Mouse (Mus musculus) forebrain, embryonic 13.5 days (tissue): ENCODE measurements around the gene Adamts5. TPM values are rescaled to one million over a fixed set of nuclear protein-coding genes. Genes with fewer than 3 reads are reported as not detected.

ENCODE experiments used
- ATAC-seq: fragments of 200-750 bp; cut with Nextera tagmentation; 2 replicates; pipeline ENCODE4 v1.8.0; 2017
- H3K27ac ChIP-seq: fragments of 300-500 bp; sonication (generic); 2 replicates; pipeline ENCODE4 v1.5.1; 2015; ENCODE audit warnings: inconsistent platforms, mild to moderate bottlenecking, moderate library complexity
- H3K27me3 ChIP-seq: fragments of 300-500 bp; sonication (generic); 2 replicates; pipeline ENCODE4 v1.6.1; 2015; ENCODE audit warnings: mild to moderate bottlenecking, inconsistent platforms
- H3K36me3 ChIP-seq: fragments of 300-500 bp; sonication (generic); 2 replicates; pipeline ENCODE4 v1.6.1; 2015; ENCODE audit warnings: mild to moderate bottlenecking, inconsistent platforms; ENCODE audit not compliant: poor library complexity, severe bottlenecking
- H3K4me1 ChIP-seq: fragments of 300-500 bp; sonication (generic); 2 replicates; pipeline ENCODE4 v1.6.1; 2015; ENCODE audit warnings: inconsistent platforms
- H3K4me2 ChIP-seq: fragments of 300-500 bp; sonication (generic); 2 replicates; pipeline ENCODE4 v1.6.1; 2015; ENCODE audit warnings: inconsistent platforms, mild to moderate bottlenecking, moderate library complexity
- H3K4me3 ChIP-seq: fragments of 300-500 bp; sonication (generic); 2 replicates; pipeline ENCODE4 v1.5.1; 2015; ENCODE audit warnings: mild to moderate bottlenecking, inconsistent platforms
- H3K9ac ChIP-seq: fragments of 300-500 bp; sonication (generic); 2 replicates; pipeline ENCODE4 v1.6.1; 2015; ENCODE audit warnings: mild to moderate bottlenecking, inconsistent platforms
- H3K9me3 ChIP-seq: fragments of 300-500 bp; sonication (generic); replicated peaks from 2 replicates; pipeline ENCODE4 v1.6.1; 2016; ENCODE audit warnings: inconsistent platforms
- WGBS: fragments of 180-500 bp; shearing (Covaris S2); methylation state at CpG from one replicate; pipeline ENCODE4 v1.1.7; 2015; 5-methylcytosine and 5-hydroxymethylcytosine counted together
- polyA plus RNA-seq: library from polyadenylated mRNA; unstranded; fragments of >200 nt; fragmentation: Nextera tagmentation; extraction: Ambion mirVana; gene quantifications from 2 replicates; pipeline ENCODE4 v1.2.1, GENCODE M21; 2015

The Adamts5 gene
- polyA plus RNA-seq: 1.6 and 1.7 TPM in 2 replicates

DNA sequence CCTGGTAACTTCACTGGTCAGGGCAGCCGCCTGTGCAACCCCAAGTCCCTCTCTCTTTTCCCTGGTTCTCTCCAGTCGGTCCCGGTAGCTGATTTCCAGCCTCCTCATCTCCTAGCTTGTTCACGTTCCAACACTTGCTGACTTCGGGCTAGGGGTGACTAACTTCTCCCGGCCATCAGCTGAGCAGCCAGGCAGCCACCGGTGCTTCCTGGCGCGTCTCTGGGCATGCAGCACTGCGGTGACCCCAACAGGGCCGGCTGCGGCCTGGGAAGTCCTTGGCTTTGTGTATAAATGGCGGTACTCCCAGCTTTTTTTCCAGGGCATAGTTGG, at the start of gene Adamts5:
Gene Adamts5, minus strand, starts transcription at position 248 of the 330 bp plus-strand sequence.
- Histone ChIP-seq H3K4me1 (peaks cover 19% of the 10 kb centered on the region), H3K4me3 (peak within 1 kb of the TSS; percentile 57), H3K36me3 (no peaks in the 10 kb centered on the region), H3K9ac (peak within 1 kb of the TSS; percentile 71), H3K9me3 (no peaks in the 10 kb centered on the region), H3K27me3 (peaks cover 32% of the 10 kb centered on the region), H3K27ac (peak within 1 kb of the TSS; percentile 31; the same call in 1 of the 2 replicates), H3K4me2 (peak within 1 kb of the TSS; percentile 98)
- 6% methylated on average over 13 of the region's 13 CpGs for WGBS
- no peak for ATAC-seq

DNA sequence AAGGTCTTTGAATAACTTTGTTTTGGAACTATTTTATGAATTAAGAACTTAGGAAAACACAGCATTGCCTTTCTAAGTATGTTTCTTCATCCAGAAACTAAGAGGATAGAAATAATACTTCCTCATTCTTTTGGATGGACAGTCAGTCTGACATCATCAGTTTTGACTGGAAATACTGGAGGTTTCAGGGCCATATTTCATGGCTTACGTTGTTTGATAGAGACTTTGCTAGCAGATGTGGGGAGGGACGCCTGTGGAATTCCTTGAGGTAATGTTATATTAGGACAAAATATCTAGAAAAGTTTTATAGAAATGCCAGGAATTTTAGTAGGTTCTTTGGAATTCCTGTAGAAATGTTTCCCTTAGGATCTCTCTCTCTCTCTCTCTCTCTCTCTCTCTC, 48.7 kb upstream of the Adamts5 start:
- Histone ChIP-seq H3K9ac (no peak overlapping the region), H3K4me3 (no peak overlapping the region), H3K9me3 (no peaks in the 10 kb centered on the region), H3K27me3 (no peaks in the 10 kb centered on the region), H3K36me3 (no peaks in the 10 kb centered on the region), H3K27ac (no peak overlapping the region), H3K4me1 (no peaks in the 10 kb centered on the region), H3K4me2 (no peak overlapping the region)
- 91% methylated on average over 2 of the region's 2 CpGs for WGBS
- no peak for ATAC-seq

DNA sequence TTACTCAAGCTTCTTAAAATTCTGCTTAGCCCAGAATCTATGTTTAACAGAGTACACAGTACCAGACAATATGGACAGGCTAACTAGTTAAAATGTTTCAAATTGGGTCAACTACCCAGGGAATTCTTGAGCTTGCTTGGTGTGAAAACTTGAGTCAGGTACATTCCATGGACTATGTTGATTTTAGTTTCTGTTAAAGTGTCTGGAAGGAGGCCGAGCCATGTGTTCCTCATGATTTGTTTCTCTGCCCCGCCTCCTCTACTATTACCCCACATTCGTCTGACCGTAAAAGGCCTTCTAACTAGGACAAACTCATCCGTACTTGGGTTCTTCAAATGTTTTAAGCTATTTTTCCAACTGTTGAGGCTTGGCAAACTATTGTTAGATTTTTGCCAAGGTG, 24.4 kb upstream of the Adamts5 start:
- no peaks in the 10 kb centered on the region for H3K4me1 ChIP-seq
- H3K4me2 ChIP-seq: no peak overlapping the region
- 94% methylated on average over 5 of the region's 5 CpGs for WGBS
- no peaks in the 10 kb centered on the region for H3K27me3 ChIP-seq
- no peak overlapping the region for H3K27ac ChIP-seq
- no peaks in the 10 kb centered on the region for H3K9me3 ChIP-seq
- no peak for ATAC-seq
- no peaks in the 10 kb centered on the region for H3K36me3 ChIP-seq
- H3K9ac ChIP-seq: no peak overlapping the region
- H3K4me3 ChIP-seq: no peak overlapping the region

DNA sequence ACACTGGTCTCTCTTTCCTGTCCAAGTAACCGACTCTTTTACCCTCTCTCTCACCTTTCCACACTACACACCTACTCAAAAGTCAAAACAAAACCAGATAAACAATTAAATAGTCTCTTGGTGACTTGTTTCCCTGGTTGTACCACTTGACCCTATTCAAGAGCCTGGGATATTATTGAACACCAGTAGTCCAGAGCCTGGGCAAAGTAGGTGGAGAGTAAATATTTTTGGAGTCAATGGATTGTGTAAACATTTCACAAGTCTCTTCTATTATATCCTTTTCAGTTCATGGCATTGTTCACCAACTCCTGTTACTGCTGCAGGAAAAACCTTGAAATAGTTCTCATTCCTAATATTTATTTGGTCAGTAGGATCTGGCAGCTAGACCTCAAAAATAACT, 20.8 kb upstream of the Adamts5 start:
- H3K9me3 ChIP-seq: no peaks in the 10 kb centered on the region
- no peaks in the 10 kb centered on the region for H3K4me1 ChIP-seq
- no peak overlapping the region for H3K4me3 ChIP-seq
- 86% methylated on average over 1 of the region's 1 CpGs for WGBS
- no peak overlapping the region for H3K9ac ChIP-seq
- H3K4me2 ChIP-seq: no peak overlapping the region
- ATAC-seq: no peak
- H3K36me3 ChIP-seq: no peaks in the 10 kb centered on the region
- H3K27ac ChIP-seq: no peak overlapping the region
- H3K27me3 ChIP-seq: no peaks in the 10 kb centered on the region

DNA sequence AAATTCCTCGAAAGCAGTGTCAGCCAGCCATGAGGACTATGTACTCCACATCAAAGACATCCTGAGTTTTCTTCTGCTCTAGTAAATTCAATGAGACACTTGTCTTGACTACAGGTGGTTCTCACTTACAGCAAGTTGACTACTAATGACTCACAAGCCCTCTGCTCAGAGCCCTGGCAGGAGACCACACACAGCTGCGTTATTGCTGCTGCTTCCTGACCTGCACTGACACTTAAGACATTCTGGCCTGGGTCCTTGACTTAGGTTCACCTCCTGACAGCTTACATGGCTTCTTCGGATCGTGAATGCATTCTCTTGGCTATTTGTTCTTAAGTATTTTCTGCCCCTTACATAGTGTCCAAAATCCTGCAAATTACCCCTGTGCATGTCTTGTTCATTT, 18.5 kb upstream of the Adamts5 start:
- no peaks in the 10 kb centered on the region for H3K27me3 ChIP-seq
- H3K4me2 ChIP-seq: no peak overlapping the region
- no peak overlapping the region for H3K27ac ChIP-seq
- no peak for ATAC-seq
- H3K4me3 ChIP-seq: no peak overlapping the region
- 87% methylated on average over 4 of the region's 4 CpGs for WGBS
- no peaks in the 10 kb centered on the region for H3K36me3 ChIP-seq
- no peak overlapping the region for H3K9ac ChIP-seq
- H3K4me1 ChIP-seq: no peaks in the 10 kb centered on the region
- no peaks in the 10 kb centered on the region for H3K9me3 ChIP-seq

DNA sequence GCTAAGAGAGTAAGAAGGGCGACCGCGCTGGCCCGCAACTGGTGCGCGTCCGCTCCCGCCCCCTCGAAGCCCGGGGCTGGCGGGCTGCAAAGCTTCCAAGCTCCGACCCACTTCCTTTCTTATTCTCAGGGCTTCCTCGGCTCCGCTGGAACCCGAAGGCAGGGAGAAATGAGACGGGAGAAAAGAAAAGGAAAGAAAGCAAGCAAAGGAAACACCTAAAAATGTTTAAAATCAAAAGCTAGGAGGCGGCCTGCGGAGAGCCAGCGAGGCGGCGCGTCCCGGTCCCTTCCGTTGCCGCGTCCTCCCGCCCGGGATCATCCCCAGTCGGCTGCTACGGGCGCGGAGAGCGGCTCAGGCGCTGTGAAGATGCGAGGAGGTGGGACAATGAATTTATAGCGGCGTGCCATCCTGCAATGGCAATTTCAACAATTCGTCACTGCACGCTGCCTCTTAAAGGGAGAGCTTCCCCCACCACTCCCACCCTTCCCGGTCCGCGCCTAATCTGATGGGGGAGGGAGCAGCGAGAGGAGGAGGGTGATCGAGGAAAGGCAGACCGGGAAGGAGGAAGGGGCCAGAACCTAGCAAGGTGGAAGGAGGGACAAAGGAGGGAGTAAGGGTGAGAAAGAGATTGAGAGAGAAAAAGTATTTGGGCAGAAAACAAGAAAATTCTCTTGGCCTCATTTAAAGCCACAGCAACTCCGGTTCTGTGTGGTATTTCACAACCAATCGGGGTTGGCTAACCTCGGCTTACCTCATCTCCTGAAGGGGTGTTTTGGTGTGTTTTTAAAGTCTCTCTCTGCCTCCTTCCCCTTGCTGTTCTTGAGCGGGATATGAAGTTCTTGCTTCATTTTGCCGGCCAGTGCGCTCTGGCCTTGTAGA, 687 bp downstream of the Adamts5 start:
- peak; percentile 76 for ATAC-seq
- H3K9ac ChIP-seq: peak overlapping the region; percentile 71
- H3K27me3 ChIP-seq: peaks cover 32% of the 10 kb centered on the region
- WGBS: under 1% methylated on average over 51 of the region's 51 CpGs
- peak overlapping the region; percentile 31; the same call in 1 of the 2 replicates for H3K27ac ChIP-seq
- peak overlapping the region; percentile 98 for H3K4me2 ChIP-seq
- no peaks in the 10 kb centered on the region for H3K36me3 ChIP-seq
- H3K4me1 ChIP-seq: peaks cover 19% of the 10 kb centered on the region
- no peaks in the 10 kb centered on the region for H3K9me3 ChIP-seq
- peak overlapping the region; percentile 57 for H3K4me3 ChIP-seq

DNA sequence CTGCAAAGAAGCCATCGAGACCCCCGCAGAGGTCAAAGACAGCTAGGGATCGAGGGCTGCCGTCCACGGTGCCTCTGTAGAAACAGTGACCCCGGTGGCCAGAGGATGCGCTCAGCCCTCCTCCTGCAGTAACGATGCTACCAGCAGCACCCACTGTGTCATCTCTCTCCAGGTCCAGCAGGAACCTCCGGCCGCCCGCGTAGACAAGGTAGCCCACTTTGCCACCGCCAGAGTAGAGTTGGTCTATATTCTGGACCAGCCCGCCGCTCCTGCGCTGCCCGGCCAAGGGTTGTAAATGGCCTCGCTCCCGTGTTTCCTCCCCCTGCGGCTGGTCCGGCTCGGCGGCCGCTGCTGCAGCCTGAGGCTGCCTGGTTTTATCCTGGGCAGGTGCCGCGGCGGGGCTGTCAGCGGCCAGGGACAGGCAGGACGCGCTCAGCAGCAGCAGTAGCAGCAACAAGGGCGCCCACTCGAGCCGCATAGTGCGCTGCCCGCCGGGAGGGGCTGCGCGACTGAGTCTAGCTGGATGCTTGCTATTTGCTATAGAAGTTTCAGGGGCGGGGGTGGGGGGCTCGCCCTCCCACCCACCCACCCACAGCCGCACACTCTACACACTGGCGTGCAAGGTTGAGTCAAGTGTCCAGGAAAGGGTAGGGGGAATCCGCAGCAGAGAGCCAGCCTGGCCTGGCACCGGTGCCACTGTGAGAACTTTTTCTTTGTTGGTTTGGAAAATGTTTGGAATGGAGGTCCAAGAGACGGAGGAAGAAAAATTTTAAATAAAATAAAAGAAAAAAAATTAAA, 1.6 kb downstream of the Adamts5 start:
- H3K9me3 ChIP-seq: no peaks in the 10 kb centered on the region
- H3K4me2 ChIP-seq: peak overlapping the region; percentile 98
- under 1% methylated on average over 44 of the region's 45 CpGs for WGBS
- peak overlapping the region; percentile 71 for H3K9ac ChIP-seq
- peaks cover 19% of the 10 kb centered on the region for H3K4me1 ChIP-seq
- H3K36me3 ChIP-seq: no peaks in the 10 kb centered on the region
- H3K27me3 ChIP-seq: peaks cover 32% of the 10 kb centered on the region
- peak overlapping the region; percentile 57 for H3K4me3 ChIP-seq
- peak; percentile 72 for ATAC-seq
- no peak overlapping the region for H3K27ac ChIP-seq

DNA sequence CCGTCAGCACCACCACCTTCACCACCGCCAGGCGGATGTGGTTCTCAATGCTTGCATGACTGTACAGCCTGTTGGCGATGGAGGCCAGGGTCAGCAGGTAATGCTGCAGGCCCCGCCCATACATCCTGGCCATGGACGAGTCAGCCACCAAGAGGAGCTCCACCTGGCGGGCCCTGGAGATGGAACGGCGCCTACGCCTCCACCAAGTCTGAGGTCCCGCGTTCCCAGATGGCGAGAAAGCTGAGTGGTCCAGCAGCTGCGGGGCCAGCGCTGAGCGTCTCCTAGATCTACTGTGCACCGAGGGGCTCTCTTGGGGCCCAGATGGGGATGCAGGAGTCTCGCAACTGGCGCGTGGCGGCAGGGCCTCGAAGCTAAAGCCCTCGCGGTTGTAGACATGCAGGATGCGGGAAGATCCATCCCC, 2.3 kb downstream of the Adamts5 start:
- 22% methylated on average over 25 of the region's 25 CpGs for WGBS
- Histone ChIP-seq H3K4me3 (peak overlapping the region; percentile 57), H3K36me3 (no peaks in the 10 kb centered on the region), H3K9me3 (no peaks in the 10 kb centered on the region), H3K27me3 (peaks cover 32% of the 10 kb centered on the region), H3K4me1 (peaks cover 19% of the 10 kb centered on the region), H3K4me2 (peak overlapping the region; percentile 98), H3K9ac (peak overlapping the region; percentile 71), H3K27ac (no peak overlapping the region)
- peak; percentile 37 for ATAC-seq

DNA sequence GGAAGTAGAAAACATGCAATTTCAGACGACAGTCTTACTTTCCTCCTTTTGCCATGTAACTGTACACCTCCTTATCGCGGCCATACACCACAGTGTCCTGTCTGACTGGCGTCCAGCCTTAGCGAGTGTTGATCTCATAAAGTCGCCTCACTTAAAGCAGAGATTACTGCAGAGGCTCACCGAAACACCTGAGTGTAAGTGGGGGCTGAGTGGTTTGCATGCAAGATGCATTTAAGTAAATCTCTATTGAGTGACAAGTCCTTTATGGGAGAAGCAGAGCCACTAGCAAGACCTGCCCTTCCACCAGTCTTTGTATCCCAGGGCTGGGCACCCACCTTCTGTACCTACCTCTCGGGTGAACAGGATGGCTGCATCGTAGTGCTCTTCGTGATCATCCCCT, 2.8 kb downstream of the Adamts5 start:
- ATAC-seq: 0 out of 2 replicates have a peak, but pooled peaks have one; percentile 0
- Histone ChIP-seq H3K36me3 (no peaks in the 10 kb centered on the region), H3K27ac (no peak overlapping the region), H3K4me1 (peaks cover 19% of the 10 kb centered on the region), H3K9ac (no peak overlapping the region), H3K4me3 (peak overlapping the region; percentile 57), H3K4me2 (peak overlapping the region; percentile 98), H3K27me3 (peaks cover 32% of the 10 kb centered on the region), H3K9me3 (no peaks in the 10 kb centered on the region)
- WGBS: 88% methylated on average over 10 of the region's 10 CpGs

DNA sequence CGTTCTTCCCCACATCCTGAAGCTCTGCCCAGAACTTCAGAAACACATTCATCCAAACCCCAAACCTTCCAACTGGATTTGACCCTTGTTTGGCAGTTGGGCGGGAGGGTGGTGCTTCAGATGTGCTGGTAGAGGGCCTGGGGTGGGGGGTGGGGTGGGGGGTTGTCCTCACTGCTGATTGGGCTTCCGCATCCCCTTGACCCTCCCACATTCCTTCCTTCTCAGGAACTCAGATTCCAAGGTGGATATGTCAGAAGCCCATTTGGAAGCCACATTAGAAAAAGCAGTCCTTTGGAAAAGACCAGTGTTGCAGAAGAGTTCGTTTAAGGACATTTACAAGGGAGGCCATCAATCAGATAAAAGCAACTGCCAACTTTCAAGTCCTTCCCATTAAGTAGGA, 3.2 kb downstream of the Adamts5 start:
- WGBS: 86% methylated on average over 4 of the region's 4 CpGs
- peaks cover 32% of the 10 kb centered on the region for H3K27me3 ChIP-seq
- H3K27ac ChIP-seq: no peak overlapping the region
- no peak overlapping the region for H3K9ac ChIP-seq
- H3K9me3 ChIP-seq: no peaks in the 10 kb centered on the region
- no peak for ATAC-seq
- no peak overlapping the region for H3K4me3 ChIP-seq
- H3K36me3 ChIP-seq: no peaks in the 10 kb centered on the region
- peak overlapping the region; percentile 98 for H3K4me2 ChIP-seq
- peaks cover 19% of the 10 kb centered on the region for H3K4me1 ChIP-seq

DNA sequence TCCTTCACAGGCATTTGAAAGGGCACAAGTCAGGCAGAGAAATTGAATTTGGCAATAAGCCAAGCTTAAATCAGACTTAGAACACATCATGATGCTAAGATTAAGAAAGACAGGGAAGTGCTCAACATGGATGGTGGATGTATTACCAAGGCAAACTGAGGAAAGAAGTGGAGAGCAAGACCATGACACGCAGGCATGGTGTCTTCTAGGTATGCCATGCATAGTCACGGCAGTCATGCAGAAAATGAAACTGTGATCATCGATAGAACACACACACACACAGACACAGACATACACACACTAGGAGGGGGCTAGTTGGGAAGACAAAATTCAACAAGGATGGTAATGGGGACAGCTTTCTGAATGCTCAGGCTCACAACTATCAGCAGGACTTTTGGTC, 3.8 kb downstream of the Adamts5 start:
- peaks cover 19% of the 10 kb centered on the region for H3K4me1 ChIP-seq
- H3K27me3 ChIP-seq: peaks cover 32% of the 10 kb centered on the region
- WGBS: 97% methylated on average over 3 of the region's 3 CpGs
- no peak overlapping the region for H3K9ac ChIP-seq
- H3K9me3 ChIP-seq: no peaks in the 10 kb centered on the region
- H3K4me3 ChIP-seq: no peak overlapping the region
- no peaks in the 10 kb centered on the region for H3K36me3 ChIP-seq
- no peak overlapping the region for H3K27ac ChIP-seq
- no peak for ATAC-seq
- H3K4me2 ChIP-seq: 0 out of 2 replicates have a peak overlapping the region, but pooled peaks have one; percentile 1

DNA sequence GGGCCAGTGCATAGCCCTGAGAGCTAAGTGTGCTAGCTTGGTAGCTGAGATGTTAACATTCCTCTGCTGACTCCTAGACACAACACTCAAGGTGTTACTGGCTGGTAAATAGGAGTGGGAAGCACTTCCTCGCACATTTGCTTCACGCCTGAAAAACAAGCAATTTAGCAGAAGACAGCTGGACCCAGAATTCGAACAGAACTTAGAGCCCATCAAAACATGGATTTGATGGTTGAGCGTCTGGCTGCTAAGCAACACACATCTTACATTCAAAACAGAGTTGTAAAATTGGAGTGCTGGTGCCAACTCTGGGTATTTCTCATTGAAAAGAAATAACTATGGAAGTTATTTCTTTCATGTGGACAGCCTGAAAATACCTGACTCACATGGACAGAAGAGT, 5.7 kb downstream of the Adamts5 start:
- H3K36me3 ChIP-seq: no peaks in the 10 kb centered on the region
- H3K27me3 ChIP-seq: peaks cover 17% of the 10 kb centered on the region
- no peak overlapping the region for H3K27ac ChIP-seq
- no peak overlapping the region for H3K9ac ChIP-seq
- no peak overlapping the region for H3K4me3 ChIP-seq
- WGBS: 84% methylated on average over 4 of the region's 4 CpGs
- H3K9me3 ChIP-seq: no peaks in the 10 kb centered on the region
- H3K4me1 ChIP-seq: peaks cover 12% of the 10 kb centered on the region
- ATAC-seq: no peak
- H3K4me2 ChIP-seq: no peak overlapping the region
